Mouse (Mus musculus) bone marrow macrophage, adult 2 months (primary cell): ENCODE data around the gene Rnf144b.

ENCODE experiments used
- CTCF ChIP-seq: IDR thresholded peaks from 2 replicates; pipeline ENCODE4 v1.5.1; 2012; ENCODE audit warnings: low read depth, mild to moderate bottlenecking, low read length, moderate library complexity
- POLR2A ChIP-seq: IDR thresholded peaks from 2 replicates; pipeline ENCODE4 v1.6.1; 2012; ENCODE audit warnings: mild to moderate bottlenecking, low read depth, low read length, borderline replicate concordance

DNA sequence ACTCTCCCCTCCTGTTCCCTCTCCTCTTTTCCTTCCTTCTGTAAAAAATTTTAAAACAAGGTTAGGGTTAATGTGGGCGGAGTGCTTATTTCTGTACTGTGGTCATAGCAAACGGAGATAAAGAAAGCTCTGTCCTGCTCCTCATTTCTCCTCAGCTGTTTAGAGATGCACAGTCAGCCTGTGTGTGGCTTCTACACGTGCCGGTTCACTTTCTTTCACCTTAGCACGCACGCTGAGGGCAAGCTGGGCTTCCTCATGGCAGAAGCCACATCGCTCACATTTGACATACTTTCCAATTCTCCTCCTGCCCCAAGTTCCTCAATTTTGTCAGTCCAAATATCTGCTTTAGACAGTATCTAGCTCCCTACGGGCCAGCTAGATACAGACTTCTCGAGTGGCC lies 103.3 kb downstream of the Rnf144b start:
- TF ChIP-seq CTCF (no peak), POLR2A (no peak)
